Comparison of ENCODE assay signal across 11 mouse cellular contexts in the genomic region with DNA sequence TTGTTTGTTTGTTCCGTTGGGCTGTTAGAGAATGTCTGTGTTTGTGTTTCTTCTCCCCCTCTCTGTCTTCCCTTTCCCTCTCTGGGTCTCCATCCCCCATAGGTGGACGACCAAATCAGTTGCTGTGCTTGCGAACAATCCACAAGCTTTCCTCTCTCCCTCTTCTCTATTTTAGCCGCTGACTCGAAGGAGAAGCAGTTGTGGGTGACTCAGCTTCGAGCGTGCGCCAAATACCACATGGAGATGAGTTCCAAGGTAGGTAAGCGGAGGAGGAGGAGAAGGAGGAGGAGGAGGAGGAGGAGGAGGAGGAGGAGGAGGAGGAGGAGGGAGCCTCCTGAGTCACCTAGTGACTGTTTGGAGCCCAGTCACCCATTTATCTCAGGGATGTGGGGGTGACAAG.
DNase-seq lines count a peak whose midpoint lies in the region.
"Had no signal": no experiment of that assay in that cellular context is flagged by ENCODE, and none has a peak within 500 bp of the region (broad histone marks: within the 10 kb centered on the region; RNA-seq: fewer than 3 reads in every experiment).

No protein-coding gene starts in this region.

- intact Hi-C loops in left cerebral cortex, postnatal 14 days (cut with DNase I): no loop called here
- intact Hi-C loops in left cerebral cortex, postnatal 4 days (cut with DNase I): no loop called here

- peak; percentile 51 to 56 for DNase-seq in frontal cortex, postnatal 36 days (ENCODE audit: low spot score in 2 of 2)
- DNase-seq in frontal cortex, postnatal 14 days (ENCODE audit: low spot score in 2 of 2): no peak
- DNase-seq in left cerebral cortex, postnatal 14 days (ENCODE audit: low spot score in 2 of 2): peak; percentile 50 to 60
- DNase-seq in left cerebral cortex, postnatal 4 days: no peak
- DNase-seq in NIH3T3 (ENCODE audit: low read depth): peak; percentile 56
- peak; percentile 51 to 68 for DNase-seq in right cerebral cortex, postnatal 36 days (ENCODE audit: low spot score in 2 of 2)
- no peak for DNase-seq in thymus, postnatal 36 days
- DNase-seq: cerebellum, adult 9-10 months; gastrocnemius, postnatal 36 days; kidney, postnatal 4 days; layer of hippocampus, postnatal 36 days had no signal

Comparison
In these comparisons a context has a peak if more than half of its experiments do, and no peak if none do; other contexts are left out.
1. DNase-seq: peak in frontal cortex, postnatal 36 days (2 of 2), left cerebral cortex, postnatal 14 days (2 of 2), NIH3T3 (single experiment) and right cerebral cortex, postnatal 36 days (2 of 2); none in frontal cortex, postnatal 14 days (0 of 2), left cerebral cortex, postnatal 4 days (single experiment) and thymus, postnatal 36 days (0 of 2).